Mouse (Mus musculus): ENCODE data around the gene Rps6kb2. TPM values are rescaled to one million over a fixed set of nuclear protein-coding genes. Genes with fewer than 3 reads are reported as not detected.
"Not testable (repeated sequence)": the region's sequence is repeated elsewhere in the genome, so short reads cannot be mapped to it uniquely, and the experiment has no call there.

The Rps6kb2 gene
- total RNA-seq, 2 experiments from 2014 or later: 27.8 to 43.1 TPM

DNA sequence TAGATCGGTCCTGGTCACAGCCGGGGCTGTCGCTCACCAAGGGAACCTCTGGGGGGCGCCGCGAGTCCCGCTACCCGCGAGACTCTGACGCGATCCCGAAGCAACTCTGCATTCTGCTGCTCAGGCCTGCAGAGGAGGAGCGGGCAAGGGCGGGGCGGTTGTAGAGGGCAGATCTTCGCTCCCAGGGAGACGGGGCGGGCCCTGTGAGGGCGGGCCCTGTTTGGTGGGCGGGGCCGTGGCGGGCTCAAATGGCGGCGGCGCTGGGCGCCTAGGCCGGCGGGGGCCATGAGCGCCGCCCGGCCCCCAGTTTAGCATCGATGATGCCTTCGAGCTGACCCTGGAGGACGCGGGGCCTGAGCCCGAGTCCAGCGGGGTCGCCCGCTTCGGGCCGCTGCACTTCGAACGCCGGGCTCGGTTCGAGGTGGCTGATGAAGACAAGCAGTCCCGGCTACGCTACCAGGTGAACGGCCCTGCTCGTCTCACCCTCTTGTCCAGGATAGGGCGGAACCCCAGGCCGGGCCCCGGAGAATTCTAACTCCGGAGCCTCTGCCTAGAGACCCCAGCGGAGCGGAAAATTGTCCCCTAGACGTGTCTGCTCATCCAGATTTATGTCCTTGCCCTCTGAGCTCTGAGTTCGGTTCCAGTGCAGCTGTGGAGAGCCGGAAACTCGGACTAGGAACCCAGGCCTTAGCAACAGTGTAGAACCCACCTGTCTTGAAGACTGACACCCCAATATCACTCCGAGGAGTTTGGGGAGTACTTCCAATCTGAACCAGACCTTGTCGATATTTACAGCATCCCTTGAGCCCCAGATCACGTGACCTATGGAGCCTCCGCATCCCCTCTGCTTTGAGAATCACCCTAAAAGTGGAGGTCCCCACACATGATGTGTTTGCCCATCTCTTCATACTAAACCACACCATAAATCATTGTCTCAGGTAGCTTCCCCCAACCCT, 37.1 kb downstream of the Rps6kb2 start, which contains the start of gene Aip:
Aip (minus strand) TSS at position 118 of the 956 bp plus-strand sequence.
- intact Hi-C loops (cut with DNase I): loop anchor here (2.0 to 5.0 kb wide), 3 partner anchors 37 to 106 kb away; partner anchors contain the start of genes Pold4, Ppp1ca, Rps6kb2 and Tbc1d10c
- peak; percentile 97 for DNase-seq (ENCODE audit: low spot score in 2 of 2)

DNA sequence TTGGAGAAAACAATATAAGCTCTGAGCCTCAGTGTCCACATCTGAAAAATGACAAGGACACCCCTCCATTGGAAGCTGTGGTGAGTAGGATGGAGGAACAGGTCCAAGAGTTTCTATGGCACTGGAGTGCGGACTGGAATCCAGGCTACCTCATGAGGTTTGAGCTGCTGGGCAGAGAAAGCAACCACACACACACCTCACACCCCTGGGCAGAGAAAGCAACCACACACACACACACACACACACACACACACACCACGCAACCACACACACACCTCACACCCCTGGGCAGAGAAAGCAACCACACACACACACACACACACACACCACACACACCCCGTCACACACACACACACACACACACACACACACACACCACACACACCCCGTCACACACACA, 37.9 kb downstream of the Rps6kb2 start:
- intact Hi-C loops (cut with DNase I): loop anchor here (2.0 to 5.0 kb wide), 3 partner anchors 38 to 107 kb away; partner anchors contain the start of genes Pold4, Ppp1ca, Rps6kb2 and Tbc1d10c
- not testable (repeated sequence) for DNase-seq (ENCODE audit: low spot score in 2 of 2)

DNA sequence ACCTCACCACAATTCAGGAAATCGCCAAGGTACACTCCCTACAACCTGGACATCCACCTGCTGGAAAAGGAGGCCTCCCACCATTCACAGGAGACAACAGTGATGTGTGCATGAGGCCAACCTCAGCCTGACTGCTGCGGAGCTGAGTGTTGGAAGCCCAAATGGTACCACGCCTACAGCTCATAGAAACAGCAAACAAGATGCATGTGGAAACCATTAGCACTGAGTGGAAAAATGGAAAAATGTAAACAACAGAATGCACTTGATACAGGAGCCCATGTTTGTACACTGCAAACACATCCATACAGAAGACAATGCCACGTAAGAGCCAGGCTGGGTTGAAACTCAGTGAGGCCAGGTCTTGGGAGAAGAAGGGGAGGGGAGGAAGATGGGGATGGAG, 38.7 kb downstream of the Rps6kb2 start:
- intact Hi-C loops (cut with DNase I): loop anchor here (2.0 kb wide), 1 partner anchor 38 kb away; the partner anchor contains the start of gene Rps6kb2
- DNase-seq (ENCODE audit: low spot score in 2 of 2): no peak

DNA sequence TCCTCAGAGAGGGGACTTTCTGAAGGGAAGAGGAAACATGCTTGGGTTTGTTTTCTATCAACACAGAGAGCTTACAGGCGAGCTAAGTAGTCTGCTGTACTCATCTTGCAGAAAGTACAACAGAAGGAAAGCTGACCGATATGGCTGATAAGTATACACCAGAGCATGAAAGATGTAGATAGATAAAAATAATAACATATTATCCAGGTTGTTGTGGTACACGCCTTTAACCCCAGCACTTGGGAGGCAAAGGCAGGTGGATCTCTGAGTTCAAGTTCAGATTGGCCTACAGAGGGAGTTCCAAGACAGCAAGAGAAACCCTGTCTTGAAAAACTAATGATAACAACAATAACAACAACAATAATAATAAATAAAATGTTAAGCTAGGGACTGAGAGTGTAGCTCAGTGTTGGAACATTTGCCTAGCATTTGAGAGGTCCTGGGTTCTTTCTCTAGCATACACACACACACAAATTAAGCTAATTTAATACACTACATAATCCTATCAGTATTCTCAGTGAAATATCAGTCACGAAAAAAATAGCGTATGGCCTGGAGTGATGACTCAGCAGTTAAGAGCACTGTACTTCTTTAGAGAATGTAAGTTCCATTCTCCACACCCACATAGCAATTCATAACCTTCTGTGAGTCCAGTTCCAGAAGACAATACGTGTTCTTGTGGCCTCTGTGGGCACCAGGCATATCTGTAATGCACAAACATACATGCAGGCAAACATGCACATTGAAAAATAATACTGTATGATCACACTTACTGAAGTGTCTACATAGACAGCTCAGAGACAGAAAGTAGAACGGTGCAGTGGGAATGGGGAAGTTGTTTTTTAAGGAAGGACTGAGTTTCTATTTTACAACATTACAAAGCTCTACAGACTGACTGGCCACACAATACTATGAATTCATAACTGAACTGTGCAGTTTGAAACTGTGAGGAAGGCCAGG, 40.5 kb downstream of the Rps6kb2 start:
- intact Hi-C loops (cut with DNase I): no loop called here
- DNase-seq (ENCODE audit: low spot score in 2 of 2): no peak

DNA sequence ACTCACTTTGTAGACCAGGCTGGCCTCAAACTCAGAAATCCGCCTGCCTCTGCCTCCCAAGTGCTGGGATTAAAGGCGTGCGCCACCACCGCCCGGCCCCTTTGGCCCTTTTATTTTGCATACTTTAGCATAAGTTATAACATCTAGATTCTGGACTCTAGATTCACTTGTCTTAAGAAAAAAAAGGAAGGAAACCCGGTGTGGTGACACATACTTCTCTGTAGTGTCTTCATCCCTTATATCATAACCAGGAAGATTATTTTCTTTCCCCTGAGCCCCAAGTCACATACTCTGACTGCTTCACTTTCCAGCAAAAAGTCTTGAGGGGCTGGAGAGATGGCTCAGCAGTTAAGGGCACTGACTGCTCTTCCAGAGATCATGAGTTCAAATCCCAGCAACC, 41.3 kb downstream of the Rps6kb2 start:
- DNase-seq (ENCODE audit: low spot score in 2 of 2); intact Hi-C loops (cut with DNase I): not testable (repeated sequence)

DNA sequence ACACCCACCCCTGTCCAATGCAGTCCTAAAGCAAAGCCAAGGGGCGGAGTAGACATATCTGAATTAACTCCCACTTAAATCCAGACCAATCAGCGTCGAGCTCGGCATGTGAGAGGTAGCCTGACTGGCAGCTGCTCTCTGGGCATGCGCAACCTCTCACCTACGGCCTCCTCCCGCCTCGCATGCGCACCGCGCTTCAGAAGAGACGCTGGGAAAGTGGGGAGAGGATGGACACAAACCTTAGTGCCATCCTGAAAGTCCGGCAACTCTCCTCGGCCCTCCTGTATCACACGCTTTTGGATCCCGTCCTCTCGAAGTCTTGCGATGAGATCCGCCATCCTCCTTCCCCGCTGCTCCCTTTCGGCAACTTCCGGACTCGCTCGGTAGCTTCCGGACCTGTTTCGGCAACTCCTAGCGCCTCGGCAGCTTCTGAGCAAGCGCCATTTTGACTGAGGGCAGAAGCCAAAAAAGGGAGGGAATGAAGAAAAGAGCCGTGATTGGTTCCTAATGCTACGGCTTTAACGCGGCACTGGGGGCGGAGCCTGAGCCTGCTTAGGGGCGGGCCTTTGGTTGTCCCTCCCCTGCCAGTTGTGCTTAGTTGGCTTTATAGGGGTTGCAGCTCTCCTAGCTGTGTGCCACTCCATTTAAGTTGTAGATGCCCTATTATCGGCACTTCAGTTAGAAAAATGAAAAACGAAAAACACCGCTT, 41.9 kb downstream of the Rps6kb2 start:
- intact Hi-C loops (cut with DNase I): no loop called here
- peak; percentile 96 to 98 for DNase-seq (ENCODE audit: low spot score in 2 of 2)

DNA sequence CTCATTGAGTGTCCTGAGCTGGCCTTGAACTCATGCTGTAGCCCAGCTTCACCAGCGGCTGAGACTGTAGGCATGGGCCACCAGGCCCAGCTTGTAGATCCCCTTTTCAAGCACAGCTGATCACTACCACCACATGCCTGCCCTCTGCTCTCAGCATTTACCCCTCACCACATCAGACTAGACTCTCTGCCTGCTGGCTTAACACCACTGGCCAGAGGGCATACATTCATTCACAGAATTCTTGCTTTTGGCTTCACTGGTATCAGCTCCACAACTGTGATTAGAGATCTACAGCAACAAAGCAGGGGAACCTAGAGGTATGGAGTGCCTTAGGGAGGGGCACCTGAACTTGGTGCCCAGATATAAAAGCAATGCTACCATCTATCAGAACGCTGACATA, 42.7 kb downstream of the Rps6kb2 start:
- no peak for DNase-seq (ENCODE audit: low spot score in 2 of 2)
- intact Hi-C loops (cut with DNase I): no loop called here

DNA sequence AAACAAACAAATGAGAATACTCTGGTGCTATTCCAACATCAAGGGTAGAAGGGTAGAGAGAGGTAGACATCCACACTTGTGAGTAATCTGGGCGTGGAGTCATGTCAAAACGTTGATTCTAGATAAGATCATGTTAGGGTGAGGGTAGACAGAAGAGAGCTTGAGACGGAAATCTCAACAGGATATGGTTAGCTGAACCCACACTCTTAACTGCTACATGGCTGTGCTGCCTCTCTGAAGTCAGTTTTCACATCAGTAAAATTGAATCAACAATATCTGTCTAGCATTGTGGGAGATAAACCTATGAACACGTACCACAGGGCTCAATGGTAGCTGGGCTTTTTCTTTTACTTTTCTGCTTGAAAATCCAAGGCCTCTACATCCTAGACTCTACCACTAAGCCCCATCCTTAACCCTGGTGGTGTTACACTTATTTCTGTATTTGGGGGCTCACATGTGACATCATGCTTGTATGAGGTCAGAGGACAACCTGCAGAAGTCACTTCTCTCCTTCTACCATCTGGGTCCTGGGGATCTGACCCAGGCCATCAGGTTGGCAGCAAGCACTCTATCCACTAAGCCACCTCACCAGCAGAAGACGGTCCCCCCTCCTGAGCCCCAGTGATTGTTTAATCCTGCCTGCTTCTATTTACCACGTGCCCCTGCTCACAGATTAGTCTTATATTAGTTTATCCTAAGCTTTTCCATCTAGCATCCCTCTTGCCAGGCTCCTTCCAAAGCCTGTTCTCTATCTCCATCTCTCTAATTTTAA, 43.3 kb downstream of the Rps6kb2 start:
- intact Hi-C loops (cut with DNase I): no loop called here
- no peak for DNase-seq (ENCODE audit: low spot score in 2 of 2)

DNA sequence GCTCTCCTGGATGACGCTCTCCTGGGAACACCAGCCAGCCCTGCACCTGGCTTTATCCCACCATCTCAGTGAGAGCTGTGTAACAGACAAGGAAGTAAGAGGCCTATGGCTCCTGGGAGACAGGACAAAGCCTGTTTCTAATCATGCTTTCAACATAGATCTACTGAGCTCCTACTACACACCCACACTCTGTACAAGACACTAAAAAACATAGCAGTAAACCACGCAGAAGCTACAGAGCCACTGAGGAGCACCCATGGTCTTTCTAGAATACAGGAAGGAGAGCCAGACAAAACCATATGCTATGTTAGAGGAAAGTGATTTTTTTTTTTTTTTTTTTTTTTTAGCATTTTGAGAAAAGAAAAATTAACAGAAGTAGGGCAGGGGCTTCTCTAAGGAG, 44.8 kb downstream of the Rps6kb2 start:
- no peak for DNase-seq (ENCODE audit: low spot score in 2 of 2)
- intact Hi-C loops (cut with DNase I): no loop called here

DNA sequence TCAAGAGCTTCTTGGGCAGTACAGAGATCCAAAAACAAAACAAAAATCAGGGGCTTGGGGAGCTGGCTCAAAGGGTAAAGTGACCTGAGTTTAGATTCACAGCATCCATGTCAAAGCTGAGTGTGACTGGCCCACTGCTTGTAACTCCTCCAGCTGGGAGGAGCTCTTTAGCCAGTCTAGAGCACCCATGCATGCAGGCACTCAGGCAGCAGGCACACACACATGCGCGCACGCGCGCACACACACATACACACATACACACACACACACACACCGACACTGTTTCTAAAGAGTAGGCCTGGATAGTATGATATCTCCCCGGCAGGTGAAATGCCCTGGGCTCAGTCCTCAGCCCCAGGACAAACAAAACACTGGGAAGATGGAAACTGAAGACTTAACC, 46.1 kb downstream of the Rps6kb2 start:
- DNase-seq (ENCODE audit: low spot score in 2 of 2): no peak
- intact Hi-C loops (cut with DNase I): no loop called here

DNA sequence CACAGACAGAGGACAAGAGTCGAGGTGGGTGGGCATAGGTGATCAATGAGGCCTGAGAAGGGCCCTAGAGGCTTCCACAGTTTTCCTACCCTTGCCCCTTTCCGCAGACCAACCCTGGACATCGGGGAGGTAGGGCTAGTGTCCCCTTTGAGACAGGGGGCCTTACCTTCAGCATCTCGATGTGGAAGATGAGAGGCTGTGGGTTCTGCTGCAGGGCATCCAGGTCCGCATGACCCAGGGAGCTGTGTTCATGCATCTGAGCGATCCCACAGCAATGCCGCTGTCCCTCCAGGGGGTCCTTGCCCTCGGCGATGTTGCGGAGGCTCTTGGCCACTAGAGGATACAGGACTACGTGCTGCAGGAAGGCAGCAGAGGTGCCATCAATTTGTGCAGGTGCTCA, 47.3 kb downstream of the Rps6kb2 start:
- no peak for DNase-seq (ENCODE audit: low spot score in 2 of 2)
- intact Hi-C loops (cut with DNase I): no loop called here

DNA sequence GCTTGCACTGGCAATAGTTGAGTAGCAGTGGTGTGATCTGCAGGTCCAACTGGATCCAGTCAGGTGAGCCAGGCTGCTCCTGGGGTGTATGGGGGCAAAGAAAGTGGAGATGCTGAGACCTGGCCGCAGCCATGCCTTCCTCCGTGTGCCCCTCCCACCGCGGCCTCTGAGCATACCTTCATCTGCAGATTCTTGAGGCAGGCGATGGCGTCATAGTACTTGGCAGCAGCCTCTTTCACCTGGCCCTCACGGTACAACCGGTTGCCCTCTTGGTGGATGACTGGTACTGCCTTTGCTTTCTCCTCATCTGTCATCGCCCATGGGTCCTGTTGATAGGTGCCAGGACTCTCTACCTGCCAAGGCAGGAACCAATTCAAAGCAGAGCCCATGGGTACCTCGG, 48.0 kb downstream of the Rps6kb2 start:
- intact Hi-C loops (cut with DNase I): no loop called here
- no peak for DNase-seq (ENCODE audit: low spot score in 2 of 2)

DNA sequence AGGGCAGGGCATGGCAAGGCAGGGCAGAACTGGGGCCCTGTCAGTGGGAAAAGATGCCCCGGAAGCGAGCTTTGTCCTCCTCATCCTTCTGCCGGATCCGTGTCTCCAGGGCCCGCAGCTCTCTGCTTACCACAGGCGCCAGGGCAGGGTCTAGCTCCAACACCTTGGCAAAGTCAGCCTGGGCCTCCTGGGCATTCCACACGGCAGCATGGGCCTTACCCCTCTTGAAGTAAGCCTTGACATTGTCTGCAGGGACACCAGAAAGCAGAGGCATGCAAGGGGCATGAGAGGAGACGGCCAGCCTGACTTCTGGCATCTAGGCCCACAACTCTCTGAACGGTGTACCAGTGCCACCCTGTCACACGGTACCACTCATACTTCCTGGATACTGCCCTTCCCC, 48.6 kb downstream of the Rps6kb2 start:
- intact Hi-C loops (cut with DNase I): no loop called here
- no peak for DNase-seq (ENCODE audit: low spot score in 2 of 2)

DNA sequence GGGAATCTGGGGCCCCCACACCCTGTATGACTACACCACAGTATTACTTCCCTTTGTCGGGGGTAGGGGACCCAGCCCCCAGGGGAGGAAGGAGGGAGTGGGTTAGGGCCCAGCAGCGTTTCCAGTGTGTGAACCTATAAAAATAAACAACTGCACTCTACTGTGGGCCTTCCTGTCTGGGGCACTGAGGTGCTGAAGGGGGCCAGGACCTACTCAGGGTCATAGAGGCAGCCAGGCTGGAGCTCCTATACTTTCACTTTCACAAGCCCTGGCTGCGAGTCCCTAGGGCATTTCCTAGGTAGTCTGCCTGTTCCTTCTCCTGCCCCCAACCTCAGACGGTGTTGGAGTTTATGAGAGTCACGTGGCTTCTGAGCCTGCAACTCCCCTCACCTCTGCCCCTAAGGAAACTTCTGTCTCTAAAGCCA, 49.3 kb downstream of the Rps6kb2 start:
- intact Hi-C loops (cut with DNase I): no loop called here
- DNase-seq (ENCODE audit: low spot score in 2 of 2): no peak

DNA sequence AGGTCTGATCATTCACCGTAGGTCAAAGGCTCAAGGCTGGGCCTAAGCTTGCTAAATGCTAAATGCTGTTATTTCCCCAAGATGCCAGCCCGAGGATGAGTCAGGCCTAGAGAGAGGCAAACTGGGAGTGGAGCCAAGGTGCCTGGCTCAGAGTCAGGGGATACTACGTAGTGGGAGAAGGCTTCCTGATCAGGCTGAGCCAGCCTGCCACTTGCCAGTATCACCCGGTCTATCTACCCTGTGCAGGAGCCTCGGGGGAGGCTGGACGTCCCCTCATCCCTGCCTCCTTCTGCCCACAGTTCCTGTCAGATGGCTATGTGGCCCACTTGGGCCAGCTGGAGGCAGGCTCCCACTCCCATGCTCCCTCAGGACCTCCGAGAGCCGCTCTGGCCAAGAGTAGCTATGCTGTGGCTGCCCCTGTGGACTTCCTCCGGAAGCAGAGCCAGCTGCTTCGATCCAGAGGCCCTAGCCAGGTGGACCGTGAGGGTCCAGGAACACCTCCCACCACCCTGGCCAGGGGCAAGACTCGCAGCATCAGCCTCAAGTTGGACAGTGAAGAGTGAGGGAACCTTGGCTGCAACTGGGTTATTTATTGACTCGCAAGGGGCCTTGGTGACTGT, 49.9 kb downstream of the Rps6kb2 start:
- peak; percentile 78 to 80 for DNase-seq (ENCODE audit: low spot score in 2 of 2)
- intact Hi-C loops (cut with DNase I): no loop called here

DNA sequence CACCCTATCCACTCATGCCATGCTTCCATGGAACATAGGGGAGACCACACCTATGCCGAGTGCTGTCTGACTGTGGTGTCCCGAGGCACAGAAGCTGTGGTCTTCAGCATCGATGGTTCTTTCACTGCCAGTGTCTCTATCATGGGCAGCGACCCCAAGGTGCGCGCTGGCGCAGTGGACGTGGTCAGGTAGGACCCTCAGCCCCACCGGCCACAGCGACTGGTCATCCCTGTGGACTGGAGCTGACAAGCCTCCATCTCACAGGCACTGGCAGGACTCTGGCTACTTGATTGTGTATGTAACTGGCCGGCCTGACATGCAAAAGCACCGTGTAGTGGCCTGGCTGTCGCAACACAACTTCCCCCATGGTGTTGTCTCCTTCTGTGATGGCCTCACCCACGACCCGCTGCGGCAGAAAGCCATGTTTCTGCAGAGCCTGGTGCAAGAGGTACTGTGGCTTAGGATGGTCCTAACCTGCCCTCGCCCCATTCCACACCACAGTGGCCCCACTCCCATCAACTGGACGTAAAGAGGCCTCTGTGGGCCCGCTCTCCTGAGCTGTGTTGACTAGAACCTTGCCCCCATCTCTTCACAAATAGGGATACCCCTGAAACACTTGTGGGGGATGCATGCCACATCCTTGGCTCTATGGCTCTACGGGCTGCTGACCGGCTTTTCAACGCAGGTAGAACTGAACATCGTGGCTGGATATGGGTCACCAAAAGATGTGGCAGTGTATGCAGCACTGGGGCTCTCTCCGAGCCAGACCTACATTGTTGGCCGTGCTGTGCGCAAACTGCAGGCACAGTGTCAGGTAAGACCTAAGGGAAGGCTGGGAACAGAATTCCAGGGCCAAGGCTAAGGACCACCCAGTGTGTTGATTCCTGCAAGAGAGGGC, 50.8 kb downstream of the Rps6kb2 start:
- no peak for DNase-seq (ENCODE audit: low spot score in 2 of 2)
- intact Hi-C loops (cut with DNase I): no loop called here

DNA sequence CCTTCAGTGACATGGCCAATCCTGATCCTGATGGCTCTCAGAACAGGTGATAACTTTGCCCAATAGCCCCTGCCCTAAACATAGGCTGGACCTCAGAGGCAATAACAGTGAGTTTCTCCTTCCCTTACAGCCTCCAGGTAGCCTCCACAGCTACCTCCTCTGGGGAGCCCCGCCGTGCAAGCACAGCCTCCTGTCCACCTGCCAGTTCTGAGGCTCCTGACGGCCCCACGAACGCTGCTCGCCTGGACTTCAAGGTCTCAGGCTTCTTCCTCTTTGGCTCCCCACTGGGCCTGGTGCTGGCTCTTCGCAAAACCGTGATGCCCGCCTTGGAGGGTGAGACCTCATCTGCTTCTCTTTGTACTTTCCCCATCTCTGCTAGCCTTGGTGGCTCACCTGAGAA, 54.6 kb downstream of the Rps6kb2 start:
- no peak for DNase-seq (ENCODE audit: low spot score in 2 of 2)
- intact Hi-C loops (cut with DNase I): no loop called here

Data from left cerebral cortex, postnatal 36 days (tissue).